Mouse (Mus musculus): ENCODE results near the gene Sipa1l3.

DNA sequence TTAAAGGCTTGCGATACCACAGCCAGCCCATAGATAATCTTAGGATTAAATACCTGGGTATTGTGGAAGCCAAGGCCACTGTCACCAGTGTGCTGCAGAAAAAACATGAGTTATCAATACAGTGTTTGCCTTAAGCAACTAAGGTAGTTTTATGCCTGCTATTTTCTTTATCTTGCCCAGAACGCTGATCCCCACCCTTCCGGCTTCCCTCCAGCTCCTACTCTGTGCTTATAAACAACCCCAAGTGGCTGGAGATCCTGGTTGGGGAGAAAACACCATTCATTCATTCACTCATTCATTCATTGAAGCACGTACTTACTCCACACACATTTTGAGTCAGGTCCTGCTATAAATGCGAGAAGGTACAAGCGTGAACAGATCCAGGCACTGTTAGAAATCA lies 233.9 kb downstream of the Sipa1l3 start:
- no peak for TF ChIP-seq POLR2A (IDR thresholded peaks at IDR 0.05; ENCODE audit: insufficient read length, low read depth)
- no peak for TF ChIP-seq E2F4 (IDR thresholded peaks at IDR 0.05; ENCODE audit: insufficient read depth)
- no peak for TF ChIP-seq SRF (IDR thresholded peaks at IDR 0.05; ENCODE audit: control insufficient read depth, insufficient read length, low read depth)
- no peak for TF ChIP-seq TCF3 (IDR thresholded peaks at IDR 0.05; ENCODE audit: insufficient read length, low read depth)
- no peak for TF ChIP-seq POLR2AphosphoS2 (IDR thresholded peaks at IDR 0.05; ENCODE audit: insufficient read length, low read depth)
- no peak for TF ChIP-seq USF1 (IDR thresholded peaks at IDR 0.05; ENCODE audit: low read depth)
- no peak for TF ChIP-seq TCF12 (IDR thresholded peaks at IDR 0.05; ENCODE audit: insufficient read depth, poor library complexity, severe bottlenecking)
- no peak for TF ChIP-seq MYOG (IDR thresholded peaks at IDR 0.05; ENCODE audit: control insufficient read depth in 1 of 3, insufficient read depth in 1 of 3, insufficient read length in 2 of 3, low read depth in 2 of 3)
- TF ChIP-seq MYOD1 (IDR thresholded peaks at IDR 0.05; ENCODE audit: control insufficient read depth in 1 of 3, insufficient read length in 2 of 3, low read depth in 2 of 3), result no peak
- no peak for TF ChIP-seq CEBPB (IDR thresholded peaks at IDR 0.05; ENCODE audit: insufficient read depth, poor library complexity, severe bottlenecking)
